Mouse (Mus musculus): ENCODE results near the gene Rnf168. TPM values are rescaled to one million over a fixed set of nuclear protein-coding genes. Genes with fewer than 3 reads are reported as not detected.
A peak's percentile ranks its signal among the peaks of the same experiment; 100 is the strongest.
"Not testable (repeated sequence)": the region's sequence is repeated elsewhere in the genome, so short reads cannot be mapped to it uniquely, and the experiment has no call there.

The Rnf168 gene
- 10 to 100 TPM; 27.7 TPM for total RNA-seq (2021)

DNA sequence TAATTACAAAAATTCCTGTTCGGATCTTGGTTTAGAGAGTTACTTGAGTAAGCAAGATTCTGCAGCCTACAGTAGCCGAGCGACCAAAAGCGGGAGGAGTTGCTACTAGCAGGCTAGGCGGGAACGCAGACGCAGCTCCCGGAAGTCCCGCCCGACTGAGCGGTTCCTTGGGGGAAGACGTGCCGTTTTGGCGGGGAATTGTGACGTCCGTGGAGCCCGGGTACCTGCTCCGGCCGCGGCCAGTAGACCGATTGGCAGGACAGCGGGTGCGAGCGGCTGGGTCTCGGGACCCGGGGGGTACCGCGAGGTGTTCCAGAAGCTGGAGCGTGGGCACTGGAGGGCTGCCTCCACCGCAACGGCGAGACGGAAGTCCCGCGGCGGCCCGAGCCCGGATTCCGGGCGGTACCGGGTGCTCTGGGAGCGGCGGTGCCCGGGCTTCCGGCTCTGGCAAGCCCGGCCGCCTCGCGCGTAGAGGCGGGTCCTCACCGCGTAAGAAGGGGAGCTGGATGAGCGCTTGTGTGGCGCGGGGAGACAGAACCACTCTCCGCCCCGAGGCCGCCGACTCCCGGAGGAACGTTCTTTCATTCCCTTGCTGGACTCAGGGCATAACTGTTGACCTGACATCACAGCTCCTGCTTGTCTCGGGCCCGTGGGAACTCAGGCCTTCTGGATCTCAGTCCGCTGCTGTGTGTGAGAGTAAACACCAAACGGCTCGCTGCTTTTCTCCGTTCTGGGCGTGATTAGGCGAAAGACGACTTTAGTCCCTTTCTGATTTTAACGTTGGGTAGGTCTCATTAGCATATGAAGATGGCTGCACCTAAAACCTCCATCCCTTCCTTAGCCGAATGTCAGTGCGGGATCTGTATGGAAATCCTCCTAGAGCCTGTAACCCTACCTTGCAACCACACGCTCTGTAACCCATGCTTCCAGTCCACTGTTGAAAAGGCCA lies at the start of gene Rnf168:
Gene Rnf168, plus strand, starts transcription at position 152 of the 949 bp plus-strand sequence.
- intact Hi-C loops (cut with DNase I) = loop anchor here (1.0 to 2.0 kb wide), 2 partner anchors 30 to 55 kb away; partner anchors contain the start of genes Fbxo45, Ubxn7 and Wdr53
- peak; percentile 91 to 95 for DNase-seq (ENCODE audit: low spot score in 2 of 2)

DNA sequence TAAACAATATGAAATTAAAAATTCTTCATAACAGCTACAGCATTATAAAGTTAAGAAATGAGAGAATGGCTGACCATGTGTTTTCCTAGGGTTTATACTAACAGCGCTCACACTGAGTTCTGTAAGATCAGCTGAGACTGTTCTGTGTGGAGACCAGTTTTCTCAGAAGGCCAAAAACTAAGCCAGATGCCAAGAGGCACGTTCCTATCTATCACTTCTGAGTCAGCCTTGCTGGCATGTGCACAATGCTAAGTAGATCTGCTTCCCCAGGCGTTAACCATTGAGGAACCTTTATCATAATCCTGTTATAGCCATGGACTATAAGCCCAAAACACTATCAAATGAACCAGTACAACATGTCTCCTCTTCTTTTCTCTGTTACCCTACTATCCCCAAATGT lies 45.2 kb upstream of the Rnf168 start:
- intact Hi-C loops (cut with DNase I); DNase-seq (ENCODE audit: low spot score in 2 of 2): not testable (repeated sequence)

DNA sequence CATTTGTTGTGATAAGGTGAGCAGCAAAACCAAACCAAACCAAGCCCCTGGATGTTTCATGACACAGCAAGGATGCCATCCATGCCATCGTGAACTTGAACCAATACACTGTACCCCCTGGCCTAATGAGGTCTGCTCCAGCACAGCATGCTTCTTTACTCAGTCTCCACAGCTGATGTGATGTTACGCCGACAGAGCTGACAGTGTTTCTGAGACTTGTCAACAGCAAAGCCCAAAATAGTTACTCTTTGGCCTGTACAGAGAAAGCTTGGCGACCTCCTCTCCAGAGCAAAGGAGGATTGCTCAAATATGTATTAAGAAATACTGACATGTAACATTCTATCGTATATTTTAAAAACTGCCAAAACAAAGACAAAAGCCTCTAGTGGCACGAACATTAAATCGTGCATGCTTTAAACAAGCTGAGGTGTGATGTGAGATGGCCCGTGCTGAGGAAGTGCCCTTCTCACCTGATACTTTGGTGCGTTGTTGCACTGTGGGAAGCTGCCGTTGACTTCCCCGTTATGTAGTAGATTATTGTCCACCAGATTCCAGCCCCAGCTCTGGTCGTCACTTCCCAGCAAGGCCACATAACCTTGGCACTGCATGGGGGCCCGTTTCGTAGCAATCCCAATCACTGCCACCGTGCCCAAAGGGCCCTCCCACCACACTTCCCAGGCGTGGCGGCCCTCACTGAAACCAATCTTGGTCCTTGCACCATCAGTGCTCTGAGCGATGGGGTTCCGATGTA lies 39.2 kb upstream of the Rnf168 start:
- no peak for DNase-seq (ENCODE audit: low spot score in 2 of 2)
- intact Hi-C loops (cut with DNase I) = no loop called here

DNA sequence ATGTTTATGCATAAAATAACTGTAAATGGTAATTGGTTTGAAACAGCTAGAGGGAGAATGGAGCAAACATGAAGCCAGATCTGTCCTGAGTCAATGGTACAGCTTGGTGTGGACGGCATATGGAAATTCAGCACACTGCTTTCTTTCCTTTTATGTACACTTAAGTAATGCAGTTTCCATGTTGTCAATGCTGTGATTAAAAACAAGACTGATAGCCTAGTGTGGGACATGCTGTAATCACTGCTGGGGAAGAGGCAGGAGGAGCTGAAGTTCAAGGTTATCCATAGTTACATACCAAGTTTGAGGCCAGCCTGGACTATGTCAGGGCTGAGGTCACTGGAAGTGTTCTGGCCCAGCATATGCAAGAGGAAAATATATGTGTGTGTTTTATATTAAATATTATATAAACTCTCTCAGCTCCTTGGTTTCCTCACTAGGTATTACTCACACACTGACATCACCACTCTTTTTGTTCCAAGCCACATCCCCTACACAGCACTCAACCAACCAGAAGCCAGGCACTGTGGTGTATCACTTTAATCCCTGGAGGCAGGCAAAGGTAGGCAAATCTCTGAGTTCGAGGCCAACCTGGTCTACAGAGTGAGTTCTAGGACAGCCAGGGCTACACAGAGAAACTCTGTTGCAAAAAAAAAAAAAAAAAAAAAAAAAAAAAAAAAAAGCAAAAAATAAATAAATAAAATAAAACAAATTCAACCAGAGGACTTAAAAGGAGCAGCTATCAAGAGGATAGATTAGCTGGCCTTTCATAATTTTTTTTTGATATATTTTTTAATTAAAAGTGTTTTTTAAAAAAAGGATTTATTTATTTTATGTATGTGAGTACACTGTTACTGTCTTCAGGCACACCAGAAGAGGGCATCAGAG lies 37.6 kb upstream of the Rnf168 start:
- intact Hi-C loops (cut with DNase I) = no loop called here
- no peak for DNase-seq (ENCODE audit: low spot score in 2 of 2)

DNA sequence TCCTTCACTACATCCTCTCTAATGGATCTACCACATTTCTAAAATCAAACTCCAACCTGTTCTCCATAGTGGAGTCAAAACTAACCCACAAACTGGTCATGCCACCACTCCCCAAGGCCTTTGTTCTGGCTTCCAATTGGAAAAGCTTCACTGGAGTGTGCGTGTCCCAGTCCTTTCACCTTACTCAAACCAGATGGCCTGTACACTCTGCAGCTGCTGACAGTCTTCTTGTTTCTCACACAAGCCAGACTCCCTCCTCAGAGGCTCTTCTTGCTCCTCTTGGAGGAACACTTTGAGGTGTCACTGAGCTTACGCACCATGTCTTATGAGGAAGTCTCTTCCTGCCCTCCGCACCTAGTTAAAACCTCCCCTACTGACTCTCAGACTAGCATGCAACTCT lies 33.4 kb upstream of the Rnf168 start:
- DNase-seq (ENCODE audit: low spot score in 2 of 2) = no peak
- intact Hi-C loops (cut with DNase I) = no loop called here

DNA sequence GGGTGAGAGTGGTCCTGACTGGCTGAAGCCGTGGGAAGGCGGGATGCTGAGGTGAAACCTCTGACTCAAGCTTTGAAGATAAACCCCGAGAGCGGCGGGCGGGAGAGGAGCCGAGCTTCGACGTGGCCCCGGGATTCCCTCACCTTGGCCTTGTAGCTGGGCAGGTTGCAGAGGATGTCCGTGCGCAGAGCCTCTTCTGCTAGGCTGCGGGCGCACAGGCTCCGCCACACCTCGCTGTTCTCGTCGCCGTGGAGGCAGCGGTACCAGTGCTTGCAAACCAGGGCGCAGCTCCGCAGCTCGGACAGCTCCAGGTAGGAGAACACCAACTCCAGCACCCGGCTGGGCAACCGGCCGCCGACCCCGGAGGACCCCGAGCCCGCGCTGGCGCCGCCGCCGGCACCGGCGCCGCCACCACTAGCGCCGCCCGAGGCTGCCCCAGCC lies 30.9 kb upstream of the Rnf168 start:
- intact Hi-C loops (cut with DNase I) = loop anchor here (2.0 kb wide), 1 partner anchor 132 kb away; no protein-coding TSS in a partner anchor
- peak; percentile 53 to 56 for DNase-seq (ENCODE audit: low spot score in 2 of 2)

DNA sequence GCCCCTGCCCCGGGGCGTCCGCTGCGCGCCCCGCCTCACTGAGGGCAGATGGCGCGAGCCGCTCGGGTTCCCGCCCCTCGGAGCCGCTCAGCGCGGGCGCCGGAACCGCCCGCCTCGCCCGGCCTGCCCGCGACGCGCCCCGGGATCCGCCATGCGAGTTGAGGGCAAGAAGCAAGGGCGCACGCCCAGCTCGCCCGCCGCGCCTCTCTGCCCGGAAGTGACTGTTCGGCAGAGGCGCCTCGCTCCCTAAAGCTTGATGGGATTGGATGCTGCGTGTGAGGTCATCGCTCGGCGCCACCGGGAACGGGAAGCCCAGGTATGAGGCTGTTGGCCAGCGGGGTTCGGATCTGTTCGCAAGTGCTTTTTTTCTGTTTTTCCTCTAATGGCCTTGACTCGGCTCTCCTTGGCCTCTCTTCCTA lies 30.3 kb upstream of the Rnf168 start, which contains the start of the genes Fbxo45 and Wdr53:
Gene Fbxo45, minus strand, starts transcription at position 207 of the 419 bp plus-strand sequence.
Gene Wdr53, plus strand, starts transcription at position 276 of the 419 bp plus-strand sequence.
- intact Hi-C loops (cut with DNase I) = loop anchor here (1.0 to 2.0 kb wide), 2 partner anchors 30 to 132 kb away; partner anchors contain the start of gene Rnf168

DNA sequence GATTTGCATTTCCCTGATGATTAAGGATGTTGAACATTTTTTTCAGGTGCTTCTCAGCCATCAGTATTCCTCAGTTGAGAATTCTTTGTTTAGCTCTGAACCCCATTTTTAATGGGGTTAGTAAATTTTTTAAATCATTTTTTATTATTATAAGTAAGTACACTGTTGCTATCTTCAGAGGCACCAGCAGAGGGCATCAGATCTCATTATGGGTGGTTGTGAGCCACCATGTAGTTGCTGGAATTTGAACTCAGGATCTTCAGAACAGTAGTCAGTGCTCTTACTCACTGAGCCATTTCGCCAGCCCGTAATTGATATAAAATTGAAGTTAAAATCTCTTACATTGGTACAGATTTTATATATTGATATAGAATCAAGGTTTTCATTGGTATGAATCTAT lies 13.0 kb upstream of the Rnf168 start:
- DNase-seq (ENCODE audit: low spot score in 2 of 2); intact Hi-C loops (cut with DNase I): not testable (repeated sequence)

More for the DNA sequence above, 30.3 kb upstream of the Rnf168 start, which contains the start of the genes Fbxo45 and Wdr53:
- peak; percentile 99 for DNase-seq (ENCODE audit: low spot score in 2 of 2)

DNA sequence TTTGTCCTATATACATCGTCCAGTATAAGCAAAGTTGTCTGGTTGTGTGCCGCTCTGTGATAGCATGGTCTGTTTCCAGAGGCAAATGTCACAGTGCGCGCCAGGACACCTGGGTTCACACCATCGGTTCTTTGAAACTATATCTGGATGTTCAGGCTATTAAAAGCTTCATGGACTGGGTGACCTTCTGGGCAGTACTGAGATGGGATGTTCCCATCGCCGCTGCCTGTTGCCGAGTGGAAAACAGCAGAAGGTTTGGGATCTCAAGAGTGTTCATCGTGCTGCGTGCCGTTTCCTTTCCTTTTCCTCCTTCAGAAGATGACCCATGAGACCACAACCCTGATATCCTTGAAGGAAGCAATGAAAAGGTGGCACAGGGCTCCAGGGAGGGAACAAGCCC lies 6.0 kb upstream of the Rnf168 start, which contains the start of gene Smco1:
Gene Smco1, plus strand, starts transcription at position 178 of the 400 bp plus-strand sequence.
- intact Hi-C loops (cut with DNase I) = loop anchor here (5.0 kb wide), 1 partner anchor 51 kb away; no protein-coding TSS in a partner anchor

DNA sequence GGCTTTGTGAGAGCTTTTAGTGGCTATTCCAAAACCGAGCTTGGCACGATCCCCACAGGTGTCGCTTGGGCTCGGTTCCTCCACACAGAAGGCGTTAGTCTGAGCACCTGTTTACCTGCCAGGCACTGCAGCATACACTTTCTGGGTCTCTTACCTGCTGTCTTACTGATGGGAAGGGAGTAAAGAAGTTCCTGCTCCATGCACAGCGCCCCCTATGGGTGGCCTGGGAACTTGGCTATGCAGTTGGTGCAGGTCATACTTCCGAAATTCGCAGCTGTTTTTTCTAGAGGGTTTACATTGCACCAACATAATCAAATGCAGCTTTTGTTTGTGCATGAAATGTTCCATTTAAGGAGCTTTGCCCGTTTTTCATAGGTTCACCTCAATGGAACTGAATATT lies 3.9 kb upstream of the Rnf168 start:
- intact Hi-C loops (cut with DNase I) = loop anchor here (5.0 kb wide), 1 partner anchor 49 kb away; no protein-coding TSS in a partner anchor

More for the DNA sequence above, 6.0 kb upstream of the Rnf168 start, which contains the start of gene Smco1:
- DNase-seq (ENCODE audit: low spot score in 2 of 2) = no peak

DNA sequence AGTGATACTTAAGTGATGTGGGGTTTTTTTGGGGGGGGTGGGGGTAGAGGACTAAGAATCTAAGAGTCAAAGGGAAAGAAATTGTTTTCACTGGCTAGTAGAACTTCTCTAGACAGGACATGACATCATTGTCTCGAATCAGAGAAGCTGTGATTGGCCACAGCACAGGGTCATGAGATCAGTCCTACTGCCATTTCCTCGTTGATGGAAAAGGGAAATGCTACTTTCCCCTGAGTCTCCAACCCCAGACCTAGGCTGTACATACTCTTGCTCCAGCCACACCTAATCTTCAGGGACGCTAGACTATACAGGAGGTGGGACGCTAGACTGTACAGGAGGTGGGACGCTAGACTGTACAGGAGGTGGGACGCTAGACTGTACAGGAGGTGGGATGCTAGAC lies 2.2 kb upstream of the Rnf168 start:
- no peak for DNase-seq (ENCODE audit: low spot score in 2 of 2)
- intact Hi-C loops (cut with DNase I) = no loop called here

More for the DNA sequence above, 3.9 kb upstream of the Rnf168 start:
- DNase-seq (ENCODE audit: low spot score in 2 of 2) = no peak

DNA sequence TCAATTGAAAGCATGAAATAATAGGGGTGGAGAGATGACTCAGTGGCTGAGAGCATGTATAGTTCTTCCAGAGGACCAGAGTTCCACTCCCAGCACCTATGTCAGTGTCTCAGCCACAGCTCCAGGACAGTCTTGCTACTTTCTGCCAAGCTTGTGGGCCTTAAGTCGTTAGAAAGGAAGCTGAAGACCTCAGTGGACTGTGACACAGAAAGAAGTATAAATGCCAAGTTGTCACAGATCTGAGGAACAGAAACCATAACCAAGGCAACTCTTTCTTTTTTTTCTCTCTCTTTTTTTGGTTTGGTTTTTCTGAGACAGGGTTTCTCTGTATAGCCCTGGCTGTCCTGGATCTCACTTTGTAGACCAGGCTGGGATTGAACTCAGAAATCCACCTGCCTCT lies 1.4 kb upstream of the Rnf168 start:
- intact Hi-C loops (cut with DNase I) = loop anchor here (2.0 kb wide), 1 partner anchor 57 kb away; the partner anchor contains the start of gene Ubxn7
- no peak for DNase-seq (ENCODE audit: low spot score in 2 of 2)

DNA sequence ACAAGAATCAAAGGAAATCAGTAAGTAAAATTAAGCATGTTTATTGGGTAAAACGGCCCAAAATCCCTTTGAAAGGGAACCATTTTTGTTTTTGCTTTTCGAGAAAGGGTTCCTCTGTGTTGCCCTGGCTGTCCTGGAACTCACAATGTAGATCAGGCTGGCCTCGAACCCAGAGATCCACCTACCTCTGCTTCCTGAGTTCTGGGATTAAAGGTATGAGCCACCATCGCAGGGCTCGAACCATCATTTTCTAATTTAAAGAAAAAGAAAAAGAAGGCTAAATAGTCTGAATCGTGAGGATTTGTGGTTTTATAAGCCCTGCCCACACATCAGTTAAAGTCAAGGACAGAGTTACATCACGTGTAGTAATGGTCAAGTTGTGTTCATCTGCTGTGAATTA lies 1.1 kb downstream of the Rnf168 start:
- no peak for DNase-seq (ENCODE audit: low spot score in 2 of 2)
- intact Hi-C loops (cut with DNase I) = no loop called here

DNA sequence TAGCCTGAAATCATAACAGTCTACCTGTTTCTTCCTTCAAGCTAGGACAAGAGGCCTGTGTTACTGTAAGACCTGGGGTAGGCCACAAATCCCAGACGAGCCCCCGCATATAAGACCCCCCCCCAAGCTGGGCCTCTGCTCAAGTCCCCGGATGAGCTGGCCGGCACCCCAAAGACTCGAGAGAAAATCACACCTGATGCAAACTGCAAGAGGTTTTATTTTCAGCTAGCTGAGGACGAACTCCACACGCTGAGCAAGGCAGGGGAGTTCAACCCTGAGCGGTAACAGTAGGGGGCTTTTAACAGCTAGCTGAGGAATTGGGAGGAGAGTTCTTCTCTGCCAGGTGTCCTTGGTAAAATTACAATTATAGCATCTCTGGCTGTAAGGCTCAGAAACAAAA lies 3.0 kb downstream of the Rnf168 start:
- no peak for DNase-seq (ENCODE audit: low spot score in 2 of 2)
- intact Hi-C loops (cut with DNase I) = no loop called here

DNA sequence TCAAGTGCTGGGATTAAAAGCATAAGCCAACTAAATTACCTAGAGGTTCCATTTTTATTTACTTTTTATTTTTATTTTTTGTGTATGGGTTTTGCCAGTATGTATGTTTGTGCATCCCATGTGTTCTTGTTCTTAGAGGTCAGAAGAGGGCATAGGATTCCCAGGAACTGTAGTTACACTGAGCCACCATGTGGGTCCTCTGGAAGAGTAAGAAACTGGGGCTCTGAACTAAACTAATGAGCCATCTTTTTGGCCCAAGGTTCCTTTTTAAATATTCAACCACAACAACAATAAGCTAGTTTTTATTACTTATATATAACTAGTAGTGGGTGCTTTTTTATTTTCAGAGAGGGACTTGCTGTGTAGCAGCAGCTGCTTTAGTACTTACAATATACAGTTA lies 5.3 kb downstream of the Rnf168 start:
- no peak for DNase-seq (ENCODE audit: low spot score in 2 of 2)
- intact Hi-C loops (cut with DNase I) = no loop called here

DNA sequence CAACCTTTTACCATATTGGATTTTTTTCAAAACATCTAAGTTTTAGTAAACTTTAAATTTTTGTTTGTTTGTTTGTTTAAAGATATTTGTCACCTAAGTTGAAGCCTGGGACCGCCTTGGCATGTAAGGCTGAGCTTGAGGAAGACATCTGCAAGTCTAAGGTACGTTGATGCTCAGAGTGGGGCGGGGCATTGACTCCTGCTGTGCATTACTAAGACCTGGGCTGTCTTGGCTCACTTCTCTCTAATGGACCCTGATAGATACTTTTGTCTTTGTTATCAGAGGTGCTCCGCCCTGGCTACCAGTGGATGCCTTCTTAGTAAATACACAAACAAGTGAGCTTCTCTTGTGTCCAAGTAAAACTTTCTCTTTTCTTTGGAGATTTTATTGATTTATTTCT lies 14.6 kb downstream of the Rnf168 start:
- intact Hi-C loops (cut with DNase I) = loop anchor here (10.0 kb wide), 1 partner anchor 333 kb away; no protein-coding TSS in a partner anchor
- no peak for DNase-seq (ENCODE audit: low spot score in 2 of 2)

DNA sequence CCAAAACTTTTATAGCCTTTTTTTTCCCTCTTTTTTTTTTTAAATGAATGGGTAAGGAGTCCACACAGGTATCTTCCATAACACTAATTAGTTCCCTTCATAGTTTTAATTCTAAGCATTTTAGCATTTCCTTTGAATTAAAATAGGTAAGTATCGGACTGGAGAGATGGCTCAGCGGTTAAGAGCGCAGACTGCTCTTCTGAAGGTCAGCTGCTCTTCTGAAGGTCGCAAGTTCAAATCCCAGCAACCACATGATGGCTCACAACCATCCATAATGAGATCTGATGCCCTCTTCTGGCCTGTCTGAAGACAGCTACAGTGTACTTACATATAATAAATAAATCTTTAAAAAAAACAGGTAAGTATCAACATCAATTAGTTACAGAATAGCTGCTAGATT lies 22.4 kb downstream of the Rnf168 start:
- intact Hi-C loops (cut with DNase I) = loop anchor here (10.0 kb wide), 1 partner anchor 325 kb away; no protein-coding TSS in a partner anchor
- DNase-seq (ENCODE audit: low spot score in 2 of 2) = not testable (repeated sequence)

DNA sequence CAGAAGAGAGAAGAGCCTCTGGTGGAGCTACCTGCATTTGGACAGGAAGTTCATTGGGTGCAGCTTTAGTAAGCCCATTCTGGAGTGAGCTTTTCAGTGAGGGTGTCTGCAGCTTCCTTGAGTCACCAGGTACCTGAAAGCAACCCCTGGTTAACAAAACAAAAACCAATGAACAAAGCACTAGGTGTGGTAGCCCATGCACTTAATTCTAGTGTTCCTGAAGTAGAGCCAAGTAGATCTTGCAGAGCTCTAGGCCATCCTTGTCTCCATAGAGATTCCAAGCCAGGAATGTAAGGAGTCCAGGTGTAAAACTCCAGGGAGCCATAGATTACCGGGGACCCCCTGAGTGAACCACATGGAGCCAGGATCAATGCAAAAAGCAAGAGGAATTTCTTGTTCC lies 25.8 kb downstream of the Rnf168 start:
- intact Hi-C loops (cut with DNase I) = no loop called here
- no peak for DNase-seq (ENCODE audit: low spot score in 2 of 2)

DNA sequence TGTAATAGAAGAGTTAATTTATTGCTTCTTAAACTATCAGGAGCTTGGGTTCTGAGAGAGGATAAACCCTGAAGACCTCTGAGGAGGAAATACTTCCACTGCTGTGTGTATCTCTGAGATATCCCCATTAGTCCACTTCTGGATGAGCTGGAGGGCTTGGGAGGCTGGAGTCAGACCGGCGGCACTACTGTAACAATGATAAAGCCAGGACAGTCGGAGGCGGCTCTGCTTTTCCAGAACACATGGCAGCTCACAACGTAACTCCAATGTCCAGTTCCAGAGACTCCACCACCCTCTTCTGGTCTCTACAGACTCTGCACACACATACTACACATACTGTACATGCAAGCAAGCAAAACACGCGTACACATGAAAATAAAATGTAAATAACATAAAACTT lies 26.6 kb downstream of the Rnf168 start:
- no peak for DNase-seq (ENCODE audit: low spot score in 2 of 2)

More for the DNA sequence above, 26.6 kb downstream of the Rnf168 start:
- intact Hi-C loops (cut with DNase I) = no loop called here
